Mouse (Mus musculus) limb, embryonic 14.5 days (tissue): Measurements from ENCODE around the gene Sigirr. TPM values are rescaled to one million over a fixed set of nuclear protein-coding genes. Genes with fewer than 3 reads are reported as not detected.

Source experiments
- ATAC-seq: fragments of 200-750 bp; cut with Nextera tagmentation; 2 replicates; pipeline ENCODE4 v1.8.0; 2017; ENCODE audit warnings: low read depth, moderate number of reproducible peaks, moderate TSS enrichment; ENCODE audit not compliant: low FRiP score
- DNase-seq: peaks from one replicate; pipeline ENCODE4 v3.0.0-alpha.2; 2015; ENCODE audit warnings: low spot score
- H3K27ac ChIP-seq: fragments of 300-500 bp; sonication (generic); replicated peaks from 2 replicates; pipeline ENCODE4 v1.5.1; 2014; ENCODE audit warnings: low read depth, mild to moderate bottlenecking, low read length, moderate library complexity, mixed read lengths
- H3K27me3 ChIP-seq: fragments of 300-500 bp; sonication (generic); 2 replicates; pipeline ENCODE4 v1.6.1; 2014; ENCODE audit warnings: low read length, mixed read lengths; ENCODE audit not compliant: control insufficient read depth, insufficient read depth
- H3K36me3 ChIP-seq: fragments of 300-500 bp; sonication (generic); 2 replicates; pipeline ENCODE4 v1.6.1; 2014; ENCODE audit warnings: mild to moderate bottlenecking, low read length, moderate library complexity, mixed read lengths; ENCODE audit not compliant: control insufficient read depth, insufficient read depth
- H3K4me1 ChIP-seq: fragments of 300-500 bp; sonication (generic); 2 replicates; pipeline ENCODE4 v1.6.1; 2014; ENCODE audit warnings: antibody characterized with exemption, low read length, mixed read lengths; ENCODE audit not compliant: control insufficient read depth, insufficient read depth
- H3K4me2 ChIP-seq: fragments of 300-500 bp; sonication (generic); replicated peaks from 2 replicates; pipeline ENCODE4 v1.6.1; 2014; ENCODE audit warnings: low read depth, mild to moderate bottlenecking, low read length, moderate library complexity; ENCODE audit not compliant: severe bottlenecking
- H3K4me3 ChIP-seq: fragments of 300-500 bp; sonication (generic); replicated peaks from 2 replicates; pipeline ENCODE4 v1.5.1; 2014; ENCODE audit warnings: low read length
- H3K9ac ChIP-seq: fragments of 300-500 bp; sonication (generic); 2 replicates; pipeline ENCODE4 v1.6.1; 2014; ENCODE audit warnings: mild to moderate bottlenecking, low read depth, low read length, moderate library complexity; ENCODE audit not compliant: severe bottlenecking
- H3K9me3 ChIP-seq: fragments of 300-500 bp; sonication (generic); 2 replicates; pipeline ENCODE4 v1.6.1; 2016; ENCODE audit warnings: low read length; ENCODE audit not compliant: control insufficient read depth
- POLR2A ChIP-seq: fragments of 200-500 bp; IDR thresholded peaks from 2 replicates; pipeline ENCODE4 v1.8.0; 2012; ENCODE audit warnings: inconsistent platforms, mild to moderate bottlenecking, moderate library complexity, borderline replicate concordance; ENCODE audit not compliant: insufficient read depth, insufficient read length; ENCODE audit errors: extremely low read depth
- WGBS: fragments of 180-500 bp; shearing (Covaris S2); extraction: QIAGEN DNeasy Blood & Tissue Kit; methylation state at CpG from one replicate; pipeline ENCODE4 v1.1.7; 2014; 5-methylcytosine and 5-hydroxymethylcytosine counted together
- polyA plus RNA-seq, 2 experiments: library from polyadenylated mRNA; depleted of rRNA in 1 of 2; stranded (reverse) in 1 of 2; unstranded in 1 of 2; fragments of >200 nt; fragmentation: Nextera tagmentation in 1 of 2; extraction: Ambion mirVana in 1 of 2; gene quantifications; 2 replicates each; pipeline versions ENCODE4 v1.2.1 to v1.2.3; 2012 to 2014

Sigirr gene
- polyA plus RNA-seq, 2 experiments = 2.7 to 3.1 TPM

GRCm38 (mm10) chr7:141048226-141049218, 51.9 kb downstream of the Sigirr start:
- Histone ChIP-seq H3K4me1 (peaks cover 16% of the 10 kb centered on the region), H3K4me3 (peak overlapping the region; percentile 33), H3K9ac (peak overlapping the region; percentile 45; the same call in 1 of the 2 replicates), H3K27ac (peak overlapping the region; percentile 83), H3K36me3 (no peaks in the 10 kb centered on the region), H3K4me2 (peak overlapping the region; percentile 85), H3K27me3 (no peaks in the 10 kb centered on the region), H3K9me3 (no peaks in the 10 kb centered on the region)
- ATAC-seq (peak; percentile 90), DNase-seq (peak; percentile 95)
- WGBS = 11% methylated on average over 21 of the region's 21 CpGs
- TF ChIP-seq POLR2A = 0 out of 2 replicates have a peak, but pooled peaks have one; percentile 2

GRCm38 (mm10) chr7:141047581-141048225, 52.7 kb downstream of the Sigirr start:
- DNase-seq (peak; percentile 76), ATAC-seq (peak; percentile 84)
- 0 out of 2 replicates have a peak, but pooled peaks have one; percentile 10 for TF ChIP-seq POLR2A
- Histone ChIP-seq H3K4me1 (peaks cover 19% of the 10 kb centered on the region), H3K27me3 (no peaks in the 10 kb centered on the region), H3K4me2 (peak overlapping the region; percentile 85), H3K36me3 (no peaks in the 10 kb centered on the region), H3K4me3 (peak overlapping the region; percentile 33), H3K9me3 (no peaks in the 10 kb centered on the region), H3K9ac (peak overlapping the region; percentile 45), H3K27ac (peak overlapping the region; percentile 83)
- WGBS = 6% methylated on average over 15 of the region's 19 CpGs

- no peak for ATAC-seq
- peak overlapping the region; percentile 33; the same call in 1 of the 2 replicates for H3K4me3 ChIP-seq
These were observed 53.3 kb downstream of the Sigirr start for GRCm38 (mm10) chr7:141046931-141047580.

GRCm38 (mm10) chr7:141042539-141042938, 57.8 kb downstream of the Sigirr start:
- Histone ChIP-seq H3K4me3 (no peak overlapping the region), H3K4me2 (no peak overlapping the region), H3K4me1 (peaks cover 26% of the 10 kb centered on the region), H3K27me3 (no peaks in the 10 kb centered on the region), H3K9me3 (no peaks in the 10 kb centered on the region), H3K36me3 (no peaks in the 10 kb centered on the region), H3K27ac (peak overlapping the region; percentile 55), H3K9ac (no peak overlapping the region)
- no peak for TF ChIP-seq POLR2A
- 20% methylated on average over 4 of the region's 4 CpGs for WGBS
- ATAC-seq (no peak), DNase-seq (no peak)

More at GRCm38 (mm10) chr7:141046931-141047580, 53.3 kb downstream of the Sigirr start:
- no peak for TF ChIP-seq POLR2A
- Histone ChIP-seq H3K27me3 (no peaks in the 10 kb centered on the region), H3K36me3 (no peaks in the 10 kb centered on the region), H3K4me2 (peak overlapping the region; percentile 85; the same call in 1 of the 2 replicates), H3K9ac (0 out of 2 replicates have a peak overlapping the region, but pooled peaks have one; percentile 12), H3K4me1 (peaks cover 23% of the 10 kb centered on the region), H3K27ac (peak overlapping the region; percentile 75), H3K9me3 (no peaks in the 10 kb centered on the region)
- 52% methylated on average over 6 of the region's 6 CpGs for WGBS
- DNase-seq = no peak
